Mouse (Mus musculus) limb, embryonic 11.5 days (tissue): ENCODE measurements around the gene Susd1. TPM values are rescaled to one million over a fixed set of nuclear protein-coding genes. Genes with fewer than 3 reads are reported as not detected.

Experiments used
- ATAC-seq: fragments of 200-750 bp; cut with Nextera tagmentation; 2 replicates; pipeline ENCODE4 v1.8.0; 2017; ENCODE audit warnings: low read depth; ENCODE audit not compliant: insufficient number of reproducible peaks, low FRiP score, low TSS enrichment
- DNase-seq: peaks from one replicate; pipeline ENCODE4 v3.0.0-alpha.2; 2015; ENCODE audit warnings: low spot score
- H3K27ac ChIP-seq: fragments of 300-500 bp; sonication (generic); replicated peaks from 2 replicates; pipeline ENCODE4 v1.5.1; 2014; ENCODE audit warnings: low read depth, mild to moderate bottlenecking, low read length
- H3K27me3 ChIP-seq: fragments of 300-500 bp; sonication (generic); 2 replicates; pipeline ENCODE4 v1.6.1; 2014; ENCODE audit warnings: mild to moderate bottlenecking, low read length, mixed read lengths; ENCODE audit not compliant: control insufficient read depth, insufficient read depth
- H3K36me3 ChIP-seq: fragments of 300-500 bp; sonication (generic); 2 replicates; pipeline ENCODE4 v1.6.1; 2014; ENCODE audit warnings: mild to moderate bottlenecking, low read length, moderate library complexity, mixed read lengths; ENCODE audit not compliant: control insufficient read depth, insufficient read depth
- H3K4me1 ChIP-seq: fragments of 300-500 bp; sonication (generic); 2 replicates; pipeline ENCODE4 v1.6.1; 2014; ENCODE audit warnings: low read length, mixed read lengths; ENCODE audit not compliant: control insufficient read depth, insufficient read depth
- H3K4me2 ChIP-seq: fragments of 300-500 bp; sonication (generic); 2 replicates; pipeline ENCODE4 v1.6.1; 2014; ENCODE audit warnings: low read depth, mild to moderate bottlenecking, moderate library complexity; ENCODE audit not compliant: severe bottlenecking
- H3K4me3 ChIP-seq: fragments of 300-500 bp; sonication (generic); 2 replicates; pipeline ENCODE4 v1.5.1; 2014; ENCODE audit warnings: low read depth, low read length
- H3K9ac ChIP-seq: fragments of 300-500 bp; sonication (generic); 2 replicates; pipeline ENCODE4 v1.6.1; 2014; ENCODE audit warnings: mild to moderate bottlenecking, low read length
- H3K9me3 ChIP-seq: fragments of 300-500 bp; sonication (generic); 2 replicates; pipeline ENCODE4 v1.6.1; 2016; ENCODE audit warnings: low read length; ENCODE audit not compliant: control insufficient read depth
- WGBS: fragments of 180-500 bp; shearing (Covaris S2); extraction: QIAGEN DNeasy Blood & Tissue Kit; methylation state at CpG from one replicate; pipeline ENCODE4 v1.1.7; 2014; 5-methylcytosine and 5-hydroxymethylcytosine counted together
- polyA plus RNA-seq: library from polyadenylated mRNA; unstranded; fragments of >200 nt; fragmentation: Nextera tagmentation; extraction: Ambion mirVana; gene quantifications from 2 replicates; pipeline ENCODE4 v1.2.1, GENCODE M21; 2014

Susd1 gene
- polyA plus RNA-seq, 1 experiment from 2014 or later: 0.99 TPM

GRCm38 (mm10) chr4:59422025-59422783 is 16.2 kb downstream of the Susd1 start:
- Histone ChIP-seq H3K27ac (no peak overlapping the region), H3K27me3 (no peaks in the 10 kb centered on the region), H3K9ac (no peak overlapping the region), H3K4me3 (no peak overlapping the region), H3K4me2 (no peak overlapping the region), H3K9me3 (no peaks in the 10 kb centered on the region), H3K4me1 (no peaks in the 10 kb centered on the region), H3K36me3 (no peaks in the 10 kb centered on the region)
- WGBS: 62% methylated on average over 5 of the region's 5 CpGs
- DNase-seq (no peak), ATAC-seq (no peak)

GRCm38 (mm10) chr4:59421369-59421746 is 17.1 kb downstream of the Susd1 start:
- DNase-seq: no peak
- Histone ChIP-seq H3K27ac (no peak overlapping the region), H3K4me2 (no peak overlapping the region), H3K9ac (no peak overlapping the region), H3K27me3 (no peaks in the 10 kb centered on the region), H3K4me3 (no peak overlapping the region), H3K4me1 (no peaks in the 10 kb centered on the region), H3K9me3 (no peaks in the 10 kb centered on the region), H3K36me3 (no peaks in the 10 kb centered on the region)
- WGBS: 80% methylated on average over 5 of the region's 5 CpGs
- ATAC-seq: no peak

GRCm38 (mm10) chr4:59420695-59421368 is 17.6 kb downstream of the Susd1 start:
- 91% methylated on average over 7 of the region's 7 CpGs for WGBS
- Histone ChIP-seq H3K4me3 (no peak overlapping the region), H3K4me2 (no peak overlapping the region), H3K27ac (no peak overlapping the region), H3K9me3 (no peaks in the 10 kb centered on the region), H3K36me3 (no peaks in the 10 kb centered on the region), H3K27me3 (no peaks in the 10 kb centered on the region), H3K4me1 (no peaks in the 10 kb centered on the region), H3K9ac (no peak overlapping the region)
- ATAC-seq (no peak), DNase-seq (no peak)

- WGBS: 90% methylated on average over 4 of the region's 4 CpGs
- no peaks in the 10 kb centered on the region for H3K4me1 ChIP-seq
- no peak overlapping the region for H3K27ac ChIP-seq
These were observed 19.2 kb downstream of the Susd1 start for GRCm38 (mm10) chr4:59419211-59419610.

GRCm38 (mm10) chr4:59413428-59413827 is 25.0 kb downstream of the Susd1 start:
- no peaks in the 10 kb centered on the region for H3K9me3 ChIP-seq
- no peaks in the 10 kb centered on the region for H3K4me1 ChIP-seq
- no peak overlapping the region for H3K4me2 ChIP-seq
- no peak for DNase-seq
- WGBS: 92% methylated on average over 5 of the region's 5 CpGs
- no peak overlapping the region for H3K4me3 ChIP-seq
- no peak overlapping the region for H3K27ac ChIP-seq
- H3K27me3 ChIP-seq: no peaks in the 10 kb centered on the region
- no peak overlapping the region for H3K9ac ChIP-seq
- H3K36me3 ChIP-seq: no peaks in the 10 kb centered on the region
- no peak for ATAC-seq

More at GRCm38 (mm10) chr4:59419211-59419610, 19.2 kb downstream of the Susd1 start:
- no peak for ATAC-seq
- DNase-seq: no peak
- H3K9ac ChIP-seq: no peak overlapping the region
- H3K4me3 ChIP-seq: no peak overlapping the region
- H3K27me3 ChIP-seq: no peaks in the 10 kb centered on the region
- H3K9me3 ChIP-seq: no peaks in the 10 kb centered on the region
- no peaks in the 10 kb centered on the region for H3K36me3 ChIP-seq
- no peak overlapping the region for H3K4me2 ChIP-seq

GRCm38 (mm10) chr4:59411153-59411552 is 27.3 kb downstream of the Susd1 start:
- no peaks in the 10 kb centered on the region for H3K27me3 ChIP-seq
- DNase-seq (no peak), ATAC-seq (no peak)
- H3K36me3 ChIP-seq: no peaks in the 10 kb centered on the region
- no peak overlapping the region for H3K4me3 ChIP-seq
- no peak overlapping the region for H3K4me2 ChIP-seq
- no peak overlapping the region for H3K9ac ChIP-seq
- no peak overlapping the region for H3K27ac ChIP-seq
- 88% methylated on average over 9 of the region's 9 CpGs for WGBS
- no peaks in the 10 kb centered on the region for H3K4me1 ChIP-seq
- H3K9me3 ChIP-seq: no peaks in the 10 kb centered on the region

GRCm38 (mm10) chr4:59407766-59408165 is 30.7 kb downstream of the Susd1 start:
- no peaks in the 10 kb centered on the region for H3K9me3 ChIP-seq
- H3K4me1 ChIP-seq: no peaks in the 10 kb centered on the region
- no peak overlapping the region for H3K4me2 ChIP-seq
- ATAC-seq (no peak), DNase-seq (no peak)
- no peaks in the 10 kb centered on the region for H3K36me3 ChIP-seq
- H3K4me3 ChIP-seq: no peak overlapping the region
- H3K27ac ChIP-seq: no peak overlapping the region
- no peak overlapping the region for H3K9ac ChIP-seq
- H3K27me3 ChIP-seq: no peaks in the 10 kb centered on the region
- 80% methylated on average over 4 of the region's 4 CpGs for WGBS

- DNase-seq: no peak
- no peak overlapping the region for H3K9ac ChIP-seq
- 70% methylated on average over 6 of the region's 6 CpGs for WGBS
- H3K27ac ChIP-seq: no peak overlapping the region
- H3K4me3 ChIP-seq: no peak overlapping the region
- no peaks in the 10 kb centered on the region for H3K9me3 ChIP-seq
- no peaks in the 10 kb centered on the region for H3K27me3 ChIP-seq
- no peak for ATAC-seq
- no peaks in the 10 kb centered on the region for H3K4me1 ChIP-seq
- no peaks in the 10 kb centered on the region for H3K36me3 ChIP-seq
- H3K4me2 ChIP-seq: no peak overlapping the region
These were observed 34.1 kb downstream of the Susd1 start for GRCm38 (mm10) chr4:59404375-59404774.
